Mouse (Mus musculus): Measurements from ENCODE around the gene Olfr774.
"Not testable (repeated sequence)": the region's sequence is repeated elsewhere in the genome, so short reads cannot be mapped to it uniquely, and the experiment has no call there.

Olfr774 gene

DNA sequence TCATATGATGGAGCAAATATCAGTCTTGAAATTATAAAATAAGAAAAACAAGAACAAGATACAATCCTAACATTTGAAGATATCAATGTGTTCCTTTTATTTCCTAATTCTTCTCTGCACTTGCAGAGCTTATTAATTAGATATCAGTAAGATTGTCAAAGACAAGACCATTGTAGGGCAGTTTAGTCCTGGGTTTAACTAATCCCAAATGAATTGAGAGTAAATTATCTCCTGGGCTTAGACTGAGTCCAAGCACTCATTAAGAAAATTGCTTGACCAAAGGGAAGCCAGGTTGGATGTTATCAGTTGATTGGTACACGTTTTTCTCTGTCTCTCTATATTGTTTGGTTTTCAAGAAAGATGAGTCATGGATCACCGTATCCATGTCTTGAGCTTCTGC, at the start of gene Olfr774:
TSS of gene Olfr774 (plus strand) at position 301 of the 400 bp plus-strand sequence.
- in situ Hi-C loops (cut with MboI, MseI) = no loop called here

DNA sequence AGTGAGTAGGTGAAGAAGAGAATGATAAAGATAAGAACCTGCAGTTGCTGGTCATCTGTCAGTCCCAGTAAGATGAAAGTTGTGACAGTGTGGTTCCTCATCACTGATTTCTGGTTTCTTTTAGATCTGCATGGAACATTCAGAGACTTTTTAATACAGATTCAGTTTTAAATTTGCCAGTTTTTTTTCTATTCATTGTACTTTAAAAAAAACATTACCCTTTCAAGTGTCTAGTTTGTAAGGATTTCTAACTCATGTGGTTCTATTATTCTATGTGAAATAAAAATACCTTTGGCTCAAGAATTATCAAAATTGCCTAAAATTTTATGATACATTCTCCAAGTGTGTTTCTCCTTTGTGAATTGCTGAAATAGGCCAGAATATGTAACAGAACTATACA, 48.7 kb upstream of the Olfr774 start, which contains the start of gene Olfr773:
TSS of gene Olfr773 (minus strand) at position 101 of the 400 bp plus-strand sequence.
- in situ Hi-C loops (cut with MboI, MseI) = not testable (repeated sequence)

DNA sequence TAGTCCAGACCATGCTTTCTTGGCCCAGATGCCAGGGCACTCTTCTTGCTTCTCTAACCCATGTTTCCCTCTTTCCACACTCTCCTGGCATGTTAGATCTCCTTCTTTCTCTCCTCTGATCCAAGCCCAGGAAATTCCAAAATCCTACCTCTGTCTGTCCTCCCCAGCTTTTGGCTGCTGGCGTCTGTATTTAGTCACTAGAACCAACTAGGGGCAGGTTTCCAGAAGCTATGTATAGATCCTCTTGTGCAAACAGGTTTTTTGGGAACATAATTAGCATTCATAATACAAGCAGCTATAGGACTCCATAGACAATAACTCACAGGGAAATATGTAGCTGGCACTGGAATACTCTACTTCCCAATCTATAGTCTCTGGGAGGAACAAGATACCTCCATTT, 5.3 kb upstream of the Olfr774 start:
- in situ Hi-C loops (cut with MboI, MseI) = no loop called here

DNA sequence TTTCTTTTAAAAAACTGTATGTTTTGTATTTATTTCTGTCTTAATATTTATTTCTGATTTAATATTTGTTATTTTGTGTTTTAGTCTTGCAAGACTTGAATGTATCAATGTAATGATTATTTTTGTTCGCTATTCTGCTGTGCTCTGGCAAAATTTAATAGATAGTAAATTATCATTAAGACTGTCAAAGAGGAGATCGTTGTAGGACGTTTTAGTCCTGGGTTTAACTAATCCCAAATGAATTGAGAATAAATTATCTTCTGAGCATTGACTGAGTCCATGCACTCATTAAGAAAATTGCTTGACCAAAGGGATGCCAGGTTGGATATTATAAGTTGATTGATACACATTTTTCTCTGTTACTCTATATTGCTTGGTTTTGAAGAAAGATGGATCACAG, 12.1 kb downstream of the Olfr774 start, which contains the start of gene Olfr775:
TSS of gene Olfr775 (plus strand) at position 301 of the 400 bp plus-strand sequence.
- in situ Hi-C loops (cut with MboI, MseI) = no loop called here

DNA sequence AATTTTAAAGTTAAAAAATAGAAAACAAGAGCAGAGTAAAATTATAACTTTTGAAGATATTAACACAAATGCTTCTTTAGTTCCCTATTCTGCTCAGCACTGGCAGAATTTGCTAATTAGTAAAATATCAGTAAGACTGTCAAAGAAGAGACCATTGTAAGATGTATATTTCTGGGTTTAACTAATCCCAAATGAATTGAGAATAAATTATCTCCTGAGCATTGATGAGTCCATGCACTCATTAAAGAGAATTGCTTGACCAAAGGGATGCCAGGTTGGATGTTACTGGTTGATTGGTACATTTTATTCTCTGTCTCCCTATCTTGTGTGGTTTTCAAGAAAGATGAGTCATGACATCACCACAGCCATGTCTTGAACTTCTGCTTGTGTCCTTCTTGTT, 22.8 kb downstream of the Olfr774 start, which contains the start of gene Olfr776:
TSS of gene Olfr776 (plus strand) at position 301 of the 400 bp plus-strand sequence.
- in situ Hi-C loops (cut with MboI, MseI) = no loop called here

DNA sequence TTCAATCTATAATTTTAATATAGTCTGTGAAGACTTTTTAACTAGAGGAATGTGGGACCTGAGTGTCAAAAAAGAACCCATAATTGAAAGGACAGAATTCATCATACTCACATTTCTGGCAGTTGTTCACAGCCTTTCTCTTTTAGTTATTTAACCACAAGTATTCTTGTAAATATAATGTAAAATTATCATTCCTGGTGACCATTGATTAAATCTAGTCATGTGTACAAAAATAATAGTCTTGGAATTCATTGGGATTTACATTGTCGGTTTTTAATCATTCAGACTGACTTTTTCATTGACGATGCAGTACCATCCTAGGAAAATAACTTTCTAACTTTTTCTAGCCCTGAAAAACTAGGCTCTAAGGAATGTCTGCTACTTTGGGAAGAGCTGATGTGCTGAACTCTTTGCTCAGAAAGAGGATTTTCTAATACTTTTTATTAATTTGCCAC, 35.1 kb downstream of the Olfr774 start, which contains the start of gene Olfr777:
TSS of gene Olfr777 (minus strand) at position 405 of the 455 bp plus-strand sequence.
- in situ Hi-C loops (cut with MboI, MseI) = no loop called here
